Mouse (Mus musculus) macrophage (primary cell): ENCODE results near the gene Tspoap1. TPM values are rescaled to one million over a fixed set of nuclear protein-coding genes. Genes with fewer than 3 reads are reported as not detected.

Experiments used
- polyA plus RNA-seq: library from polyadenylated mRNA; stranded (reverse); fragments of 250-400 nt; gene quantifications from 3 replicates; pipeline ENCODE4 v1.2.4, GENCODE M21; 2018; ENCODE audit warnings: inconsistent platforms

The Tspoap1 gene
- polyA plus RNA-seq, 1 experiment from 2014 or later: 0.82 TPM

Other genes starting within 250 kb of the Tspoap1 start
- not detected in 3 replicates for gene Gm11492, start 193.9 kb upstream of the Tspoap1 start, polyA plus RNA-seq
- not detected in 3 replicates for gene Sept4, start 191.6 kb upstream of the Tspoap1 start, polyA plus RNA-seq
- 9.4 to 13.5 TPM (median 12.0 TPM) in 3 replicates for gene Mtmr4, start 168.4 kb upstream of the Tspoap1 start, polyA plus RNA-seq
- gene Hsf5, start 143.4 kb upstream of the Tspoap1 start, polyA plus RNA-seq: not detected in 3 replicates
- gene Rnf43, start 97.8 kb upstream of the Tspoap1 start, polyA plus RNA-seq: 0.70 to 0.96 TPM (median 0.83 TPM) in 3 replicates
- gene Supt4a, start 23.0 kb upstream of the Tspoap1 start, polyA plus RNA-seq: 69.4 to 113 TPM (median 85.3 TPM) in 3 replicates
- gene Mpo, start 33.0 kb downstream of the Tspoap1 start, polyA plus RNA-seq: 0.19 to 2.7 TPM (median 1.0 TPM) in 3 replicates
- not detected in 3 replicates for gene Lpo, start 67.7 kb downstream of the Tspoap1 start, polyA plus RNA-seq
- 2.1 to 3.5 TPM (median 3.2 TPM) in 3 replicates for gene Mks1, start 92.7 kb downstream of the Tspoap1 start, polyA plus RNA-seq
- gene Epx, start 115.0 kb downstream of the Tspoap1 start, polyA plus RNA-seq: not detected in 3 replicates
- not detected in 3 replicates for gene Olfr462, start 131.7 kb downstream of the Tspoap1 start, polyA plus RNA-seq
- not detected in 3 replicates for gene Olfr463, start 136.8 kb downstream of the Tspoap1 start, polyA plus RNA-seq
- not detected in 3 replicates for gene Olfr464, start 160.4 kb downstream of the Tspoap1 start, polyA plus RNA-seq
- gene Dynll2, start 227.0 kb downstream of the Tspoap1 start, polyA plus RNA-seq: 62.0 to 99.4 TPM (median 76.2 TPM) in 3 replicates